Mouse (Mus musculus) heart, postnatal 14 days (tissue): Measurements from ENCODE around the gene Grik4. TPM values are rescaled to one million over a fixed set of nuclear protein-coding genes. Genes with fewer than 3 reads are reported as not detected.

ENCODE experiments used
- DNase-seq, 2 experiments: peaks; one replicate each; pipeline ENCODE4 v3.0.0; 2021 to 2022
- intact Hi-C: fragments of 180-260 bp; cut with DNase I; formaldehyde crosslinking; loops from one replicate; pipeline ENCODE4 v1.15.1; 2025
- total RNA-seq, 2 experiments: library from RNA; stranded (reverse); gene quantifications; 2 replicates each; pipeline ENCODE4 v1.2.3; 2021

Grik4 gene
- total RNA-seq, 2 experiments from 2014 or later: not detected

GRCm38 (mm10) chr9:42627634-42628033, 316.7 kb downstream of the Grik4 start:
- no peak for DNase-seq
- intact Hi-C loops: no loop called here

- DNase-seq: no peak
- intact Hi-C loops: no loop called here
Observed at GRCm38 (mm10) chr9:42627146-42627545, 317.1 kb downstream of the Grik4 start.

GRCm38 (mm10) chr9:42626226-42626775, 318.0 kb downstream of the Grik4 start:
- no peak for DNase-seq
- intact Hi-C loops: no loop called here

DNA sequence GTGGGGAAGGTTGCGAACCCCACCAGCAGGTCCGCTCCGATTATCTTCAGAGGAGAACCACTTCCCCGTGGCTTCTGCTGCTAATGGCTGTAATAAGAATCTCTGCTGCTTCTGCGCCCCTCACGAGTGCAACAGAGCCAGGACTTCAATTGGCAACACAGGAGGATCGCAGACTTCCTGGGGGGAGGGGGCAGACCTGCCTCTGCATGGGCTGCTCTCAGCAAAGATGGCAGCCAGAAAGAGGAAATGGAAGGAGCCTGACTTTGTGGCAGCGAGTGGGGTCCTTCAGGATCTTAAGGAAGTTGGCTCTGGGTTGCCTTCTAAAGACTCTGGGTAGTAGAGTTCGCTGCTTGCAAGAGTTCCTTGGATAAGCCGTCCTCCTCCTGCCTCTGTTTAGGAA, 329.9 kb downstream of the Grik4 start:
- intact Hi-C loops: no loop called here
- DNase-seq: no peak

GRCm38 (mm10) chr9:42613827-42614226, 330.5 kb downstream of the Grik4 start:
- intact Hi-C loops: no loop called here
- no peak for DNase-seq

GRCm38 (mm10) chr9:42612482-42612991, 331.8 kb downstream of the Grik4 start:
- intact Hi-C loops: no loop called here
- no peak for DNase-seq

DNA sequence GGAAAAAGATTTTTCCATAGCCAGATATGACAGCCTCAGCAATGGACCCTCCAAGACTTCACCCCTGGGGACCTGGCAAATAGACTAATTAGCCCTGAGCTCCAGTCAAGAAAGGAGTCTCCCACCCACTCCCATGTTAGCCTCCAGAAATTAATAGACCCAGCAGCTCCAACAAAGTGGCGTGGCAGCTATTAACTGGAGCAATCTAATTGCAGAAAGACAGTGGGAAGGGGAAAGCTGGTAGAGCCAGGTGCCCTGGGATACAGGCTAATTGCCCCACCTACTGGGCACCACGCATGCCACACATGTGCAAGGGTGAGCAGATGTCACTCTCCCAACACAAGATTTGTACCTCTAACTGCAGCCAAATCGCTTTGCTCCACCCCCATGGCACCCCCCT, 342.8 kb downstream of the Grik4 start:
- no peak for DNase-seq
- intact Hi-C loops: loop anchor here (5.0 kb wide), 1 partner anchor 214 kb away; no protein-coding TSS in a partner anchor

- DNase-seq: no peak
- intact Hi-C loops: no loop called here
Observed at GRCm38 (mm10) chr9:42597525-42597924, 346.8 kb downstream of the Grik4 start.

- no peak for DNase-seq
- intact Hi-C loops: loop anchor here (10.0 kb wide), 1 partner anchor 254 kb away; no protein-coding TSS in a partner anchor
Observed at GRCm38 (mm10) chr9:42578511-42578910, 365.8 kb downstream of the Grik4 start.

DNA sequence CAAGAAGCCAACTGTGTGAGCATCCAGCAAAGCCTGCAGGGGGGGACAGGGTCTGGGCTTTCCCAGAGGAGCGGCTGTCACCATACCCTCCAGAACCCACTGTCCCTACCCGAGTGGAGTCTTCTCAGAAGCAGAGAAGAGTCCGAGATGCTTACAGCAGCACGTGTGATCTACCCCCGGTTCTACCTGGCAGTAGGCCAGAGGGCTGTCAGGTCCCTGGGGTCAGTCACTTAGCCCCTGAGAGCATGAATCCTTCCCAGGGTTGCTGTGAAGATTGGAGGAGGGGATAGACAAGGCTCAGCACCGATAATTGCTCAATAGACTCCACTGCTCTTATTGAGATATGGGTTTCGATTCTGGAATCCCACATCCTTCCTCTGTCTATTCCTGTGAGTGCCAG, 366.2 kb downstream of the Grik4 start:
- DNase-seq: no peak
- intact Hi-C loops: loop anchor here (10.0 kb wide), 1 partner anchor 253 kb away; no protein-coding TSS in a partner anchor

- DNase-seq: no peak
- intact Hi-C loops: loop anchor here (5.0 to 10.0 kb wide), 2 partner anchors 249 to 369 kb away; partner anchors contain the start of gene Grik4
Observed at GRCm38 (mm10) chr9:42573616-42574350, 370.5 kb downstream of the Grik4 start.

- DNase-seq: peak; percentile 51 to 61
- intact Hi-C loops: loop anchor here (5.0 to 10.0 kb wide), 2 partner anchors 248 to 369 kb away; partner anchors contain the start of gene Grik4
Observed at GRCm38 (mm10) chr9:42573180-42573579, 371.1 kb downstream of the Grik4 start.

GRCm38 (mm10) chr9:42565921-42566320, 378.4 kb downstream of the Grik4 start:
- intact Hi-C loops: no loop called here
- DNase-seq: no peak

DNA sequence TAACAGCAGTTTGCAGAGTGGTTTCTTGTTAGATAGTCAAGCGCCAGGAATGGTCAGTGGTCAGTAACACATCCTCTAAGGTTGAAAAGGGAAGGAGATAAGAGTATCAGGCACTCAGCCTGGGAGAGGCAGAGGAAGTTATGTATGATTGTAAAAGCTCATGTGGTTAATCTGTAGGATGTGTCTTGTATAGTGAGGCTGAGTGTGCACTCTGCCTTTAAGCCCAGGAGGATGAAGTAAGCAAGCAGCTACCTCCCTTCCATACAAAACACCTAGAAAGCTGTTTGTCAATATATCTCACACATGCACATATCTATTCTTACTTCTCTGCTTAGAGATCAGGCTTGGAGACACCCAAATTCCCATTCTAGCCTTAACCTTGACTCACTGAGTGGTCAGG, 389.1 kb downstream of the Grik4 start:
- DNase-seq: no peak
- intact Hi-C loops: no loop called here

DNA sequence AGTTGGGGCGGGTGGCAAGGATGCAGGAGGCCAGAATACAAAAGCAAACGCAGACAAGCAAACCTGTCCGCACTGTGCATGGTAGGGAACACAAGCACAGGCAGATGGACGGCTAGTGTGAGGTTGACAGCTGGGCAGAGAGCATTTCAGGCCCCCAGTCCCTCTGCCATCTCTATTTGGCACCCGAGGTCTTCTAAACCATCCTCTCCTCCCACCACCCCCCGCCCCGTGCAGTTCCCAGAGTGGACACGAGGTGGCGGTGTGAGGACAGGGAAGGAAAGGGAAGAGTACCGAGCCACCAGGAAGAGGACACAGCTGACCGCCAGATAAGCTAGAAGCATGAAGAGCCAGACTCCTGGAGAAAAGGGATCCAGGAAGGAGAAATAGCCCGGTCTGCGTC, 394.2 kb downstream of the Grik4 start:
- intact Hi-C loops: loop anchor here (1.0 kb wide), 1 partner anchor 394 kb away; the partner anchor contains the start of gene Grik4
- peak; percentile 69 to 87 for DNase-seq

- no peak for DNase-seq
- intact Hi-C loops: no loop called here
Observed at GRCm38 (mm10) chr9:42548981-42549380, 395.3 kb downstream of the Grik4 start.

- DNase-seq: no peak
- intact Hi-C loops: no loop called here
Observed at GRCm38 (mm10) chr9:42544521-42544920, 399.8 kb downstream of the Grik4 start.

GRCm38 (mm10) chr9:42533491-42533890, 410.8 kb downstream of the Grik4 start:
- intact Hi-C loops: no loop called here
- DNase-seq: no peak

- intact Hi-C loops: no loop called here
- DNase-seq: no peak
Observed at GRCm38 (mm10) chr9:42533041-42533440, 411.3 kb downstream of the Grik4 start.

- intact Hi-C loops: no loop called here
- DNase-seq: no peak
Observed at GRCm38 (mm10) chr9:42531951-42532350, 412.3 kb downstream of the Grik4 start.
